Mouse (Mus musculus): Measurements from ENCODE around the gene 2310030G06Rik. TPM values are rescaled to one million over a fixed set of nuclear protein-coding genes. Genes with fewer than 3 reads are reported as not detected.
A peak's percentile ranks its signal among the peaks of the same experiment; 100 is the strongest.

The 2310030G06Rik gene
- polyA plus RNA-seq, 1 experiment from 2014 or later: 1.6 TPM

GRCm38 (mm10) chr9:50722451-50722911 lies 23.9 kb downstream of the 2310030G06Rik start:
- H3K4me2 ChIP-seq: peak overlapping the region; percentile 8; the same call in 1 of the 2 replicates
- H3K4me1 ChIP-seq: peaks cover 50% of the 10 kb centered on the region
- peak overlapping the region; percentile 56; the same call in 1 of the 2 replicates for H3K27ac ChIP-seq
- H3K9me3 ChIP-seq: no peaks in the 10 kb centered on the region
- ATAC-seq (ENCODE audit: low FRiP score): no peak
- no peaks in the 10 kb centered on the region for H3K27me3 ChIP-seq
- WGBS: 58% methylated on average over 8 of the region's 8 CpGs
- H3K9ac ChIP-seq: no peak overlapping the region
- H3K4me3 ChIP-seq (replicated peaks): no peak overlapping the region
- H3K36me3 ChIP-seq (replicated peaks): no peaks in the 10 kb centered on the region

- Histone ChIP-seq H3K9ac (no peak overlapping the region), H3K4me1 (peaks cover 36% of the 10 kb centered on the region), H3K27ac (no peak overlapping the region), H3K27me3 (no peaks in the 10 kb centered on the region), H3K36me3 (replicated peaks) (no peaks in the 10 kb centered on the region), H3K4me3 (replicated peaks) (no peak overlapping the region), H3K4me2 (no peak overlapping the region), H3K9me3 (no peaks in the 10 kb centered on the region)
- ATAC-seq (ENCODE audit: low FRiP score): no peak
- WGBS: 53% methylated on average over 12 of the region's 12 CpGs
Observed at GRCm38 (mm10) chr9:50721061-50721460, 25.3 kb downstream of the 2310030G06Rik start.

DNA sequence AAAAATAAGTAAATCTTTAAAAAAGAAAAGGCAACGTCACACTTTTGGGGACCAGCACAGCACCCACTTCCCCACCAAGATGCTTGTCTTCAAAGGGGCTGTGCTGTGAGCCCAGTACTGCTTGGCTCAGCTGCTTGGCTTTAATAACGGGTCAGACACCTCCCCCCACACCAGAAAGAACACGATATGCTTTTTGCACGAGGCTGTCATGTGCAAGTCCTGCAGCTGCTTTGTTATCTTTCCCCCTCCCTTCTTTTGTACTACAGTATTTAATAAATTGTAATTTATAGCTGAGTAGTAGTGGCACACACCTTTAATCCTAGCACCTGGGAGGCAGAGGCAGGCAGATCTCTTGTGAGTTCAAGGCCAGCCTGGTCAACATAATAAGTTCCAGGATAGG lies 27.5 kb downstream of the 2310030G06Rik start:
- no peak overlapping the region for H3K4me2 ChIP-seq
- no peak overlapping the region for H3K9ac ChIP-seq
- H3K36me3 ChIP-seq (replicated peaks): no peaks in the 10 kb centered on the region
- no peaks in the 10 kb centered on the region for H3K27me3 ChIP-seq
- H3K4me1 ChIP-seq: peaks cover 20% of the 10 kb centered on the region
- no peak for ATAC-seq (ENCODE audit: low FRiP score)
- 81% methylated on average over 4 of the region's 4 CpGs for WGBS
- H3K27ac ChIP-seq: no peak overlapping the region
- no peak overlapping the region for H3K4me3 ChIP-seq (replicated peaks)
- no peaks in the 10 kb centered on the region for H3K9me3 ChIP-seq

DNA sequence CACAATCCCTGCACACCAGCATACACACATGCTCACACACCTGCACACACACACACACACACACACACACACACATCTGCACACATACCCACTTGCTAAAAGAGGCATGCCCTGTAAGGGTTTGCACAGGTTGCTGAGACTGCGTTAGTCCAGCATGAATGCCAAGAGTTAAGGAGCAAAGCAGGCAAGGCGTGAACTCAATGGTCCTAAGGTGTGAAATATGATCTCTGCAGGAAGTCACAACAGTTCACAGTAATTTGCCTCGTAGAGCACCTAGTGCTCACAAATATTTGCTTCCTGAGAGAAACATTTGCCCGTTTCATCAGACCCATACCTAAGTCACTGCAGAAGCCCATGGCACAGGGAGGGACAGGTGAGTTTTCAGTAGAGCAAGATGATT lies 32.1 kb downstream of the 2310030G06Rik start:
- Histone ChIP-seq H3K4me1 (no peaks in the 10 kb centered on the region), H3K36me3 (replicated peaks) (0 out of 2 replicates have a peak, but pooled peaks cover 6% of the 10 kb centered on the region), H3K9ac (no peak overlapping the region), H3K27ac (no peak overlapping the region), H3K9me3 (no peaks in the 10 kb centered on the region), H3K4me3 (replicated peaks) (no peak overlapping the region), H3K4me2 (no peak overlapping the region), H3K27me3 (no peaks in the 10 kb centered on the region)
- no peak for ATAC-seq (ENCODE audit: low FRiP score)
- WGBS: 61% methylated on average over 4 of the region's 4 CpGs

DNA sequence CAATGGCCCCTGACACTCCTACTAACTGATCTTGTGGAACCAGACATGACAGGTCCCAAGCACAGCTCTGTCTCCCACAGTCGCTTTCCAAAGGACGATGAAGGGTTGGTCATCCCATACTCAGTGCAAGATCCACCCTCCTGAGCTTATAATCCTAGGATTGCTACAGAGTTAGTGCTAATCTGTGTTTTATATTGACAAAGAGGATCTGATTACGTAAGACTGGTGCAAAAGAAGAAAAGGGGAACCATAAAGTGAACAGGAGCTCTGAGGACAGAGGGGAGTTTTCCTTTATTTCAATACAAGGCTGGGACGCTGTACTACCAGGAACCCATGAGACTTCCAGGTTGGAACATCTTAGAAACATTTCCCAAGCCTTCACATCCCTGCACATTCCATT lies 35.0 kb downstream of the 2310030G06Rik start:
- 0 out of 2 replicates have a peak, but pooled peaks cover 6% of the 10 kb centered on the region for H3K36me3 ChIP-seq (replicated peaks)
- H3K27me3 ChIP-seq: no peaks in the 10 kb centered on the region
- WGBS: 88% methylated on average over 4 of the region's 4 CpGs
- no peak overlapping the region for H3K27ac ChIP-seq
- H3K9ac ChIP-seq: no peak overlapping the region
- no peaks in the 10 kb centered on the region for H3K4me1 ChIP-seq
- H3K4me2 ChIP-seq: no peak overlapping the region
- ATAC-seq (ENCODE audit: low FRiP score): no peak
- no peaks in the 10 kb centered on the region for H3K9me3 ChIP-seq
- no peak overlapping the region for H3K4me3 ChIP-seq (replicated peaks)

GRCm38 (mm10) chr9:50709108-50709507 lies 37.2 kb downstream of the 2310030G06Rik start:
- Histone ChIP-seq H3K36me3 (replicated peaks) (0 out of 2 replicates have a peak, but pooled peaks cover 6% of the 10 kb centered on the region), H3K27ac (no peak overlapping the region), H3K4me3 (replicated peaks) (no peak overlapping the region), H3K27me3 (no peaks in the 10 kb centered on the region), H3K9ac (no peak overlapping the region), H3K4me2 (no peak overlapping the region), H3K4me1 (peaks cover 3% of the 10 kb centered on the region; the same call in 1 of the 2 replicates), H3K9me3 (no peaks in the 10 kb centered on the region)
- no peak for ATAC-seq (ENCODE audit: low FRiP score)
- WGBS: 28% methylated on average over 2 of the region's 2 CpGs

DNA sequence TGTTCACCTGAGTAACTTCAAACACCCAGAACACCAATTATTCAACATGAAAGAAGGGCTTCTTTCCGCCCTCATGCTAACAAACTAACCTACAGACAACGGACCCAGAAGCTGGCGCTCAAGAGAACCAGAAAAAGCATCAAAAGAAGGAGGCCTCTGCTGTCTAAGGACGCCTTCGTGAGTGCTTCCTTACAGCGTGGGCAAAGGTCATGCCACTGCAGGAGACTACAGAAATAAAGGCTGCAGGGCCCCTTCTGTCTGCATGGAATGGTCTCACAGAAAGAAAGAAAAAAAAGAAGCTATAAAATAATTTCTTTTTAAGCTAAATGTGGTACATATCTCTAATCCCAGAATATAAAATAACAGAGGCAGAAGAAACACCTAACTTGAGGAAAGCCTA lies 41.4 kb downstream of the 2310030G06Rik start:
- Histone ChIP-seq H3K4me1 (peaks cover 3% of the 10 kb centered on the region; the same call in 1 of the 2 replicates), H3K36me3 (replicated peaks) (peaks cover 9% of the 10 kb centered on the region; the same call in 1 of the 2 replicates), H3K27me3 (peaks cover 18% of the 10 kb centered on the region), H3K4me3 (replicated peaks) (no peak overlapping the region), H3K4me2 (no peak overlapping the region), H3K9me3 (no peaks in the 10 kb centered on the region), H3K9ac (no peak overlapping the region), H3K27ac (no peak overlapping the region)
- ATAC-seq (ENCODE audit: low FRiP score): no peak
- 46% methylated on average over 6 of the region's 6 CpGs for WGBS

DNA sequence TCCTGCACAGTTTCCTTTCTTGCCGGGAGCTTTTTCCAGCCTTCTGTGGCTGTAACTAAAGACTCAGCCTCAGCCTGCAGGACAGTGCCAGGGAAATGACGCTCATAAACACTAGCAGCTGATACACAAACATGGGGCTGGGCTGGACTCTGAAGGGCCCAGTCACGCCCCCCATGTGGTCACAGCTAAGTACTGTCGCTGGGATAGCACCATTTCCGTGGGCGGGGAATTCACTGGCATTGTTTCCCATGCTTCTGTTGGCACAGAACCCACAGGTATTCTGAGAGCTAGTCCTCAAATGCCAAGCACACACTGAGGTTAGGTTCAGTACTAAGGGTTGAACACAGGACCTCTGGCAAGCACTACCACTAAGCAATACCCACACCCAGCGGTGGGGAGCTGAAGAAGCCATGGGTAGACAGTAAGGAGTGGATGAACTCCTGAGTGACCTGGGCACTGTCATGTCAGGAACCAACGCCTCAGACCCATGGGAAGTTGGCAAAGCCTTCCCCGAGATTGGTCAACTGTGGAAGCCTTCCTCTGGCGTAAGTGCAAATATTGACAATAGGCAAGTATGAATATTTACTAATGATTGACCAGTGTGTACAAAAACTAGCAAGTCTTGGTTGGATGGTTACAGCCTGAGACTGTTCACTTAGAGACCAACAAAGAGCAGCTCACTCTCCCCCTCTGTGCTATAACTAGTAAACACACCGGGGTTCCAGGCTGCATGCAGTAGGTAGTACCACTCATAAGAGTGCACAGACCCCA lies 45.2 kb downstream of the 2310030G06Rik start:
- peaks cover 9% of the 10 kb centered on the region; the same call in 1 of the 2 replicates for H3K36me3 ChIP-seq (replicated peaks)
- 67% methylated on average over 11 of the region's 11 CpGs for WGBS
- no peak for ATAC-seq (ENCODE audit: low FRiP score)

GRCm38 (mm10) chr9:50698418-50699409 lies 47.6 kb downstream of the 2310030G06Rik start:
- peak; percentile 52 for ATAC-seq (ENCODE audit: low FRiP score)
- under 1% methylated on average over 70 of the region's 70 CpGs for WGBS

More for the DNA sequence above, 45.2 kb downstream of the 2310030G06Rik start:
- H3K27me3 ChIP-seq: peaks cover 32% of the 10 kb centered on the region
- H3K27ac ChIP-seq: no peak overlapping the region
- H3K4me1 ChIP-seq: peaks cover 35% of the 10 kb centered on the region
- no peak overlapping the region for H3K9ac ChIP-seq
- H3K4me2 ChIP-seq: no peak overlapping the region
- H3K4me3 ChIP-seq (replicated peaks): no peak overlapping the region
- no peaks in the 10 kb centered on the region for H3K9me3 ChIP-seq

GRCm38 (mm10) chr9:50697706-50698041 lies 48.7 kb downstream of the 2310030G06Rik start:
- Histone ChIP-seq H3K4me2 (peak overlapping the region; percentile 100), H3K27ac (peak overlapping the region; percentile 61; the same call in 1 of the 2 replicates), H3K36me3 (replicated peaks) (peaks cover 9% of the 10 kb centered on the region; the same call in 1 of the 2 replicates), H3K4me1 (peaks cover 45% of the 10 kb centered on the region), H3K4me3 (replicated peaks) (peak overlapping the region; percentile 27), H3K27me3 (peaks cover 32% of the 10 kb centered on the region), H3K9ac (peak overlapping the region; percentile 56), H3K9me3 (no peaks in the 10 kb centered on the region)
- under 1% methylated on average over 12 of the region's 12 CpGs for WGBS
- peak; percentile 66 for ATAC-seq (ENCODE audit: low FRiP score)

More at GRCm38 (mm10) chr9:50698418-50699409, 47.6 kb downstream of the 2310030G06Rik start:
- Histone ChIP-seq H3K9me3 (no peaks in the 10 kb centered on the region), H3K4me3 (replicated peaks) (peak overlapping the region; percentile 60), H3K36me3 (replicated peaks) (peaks cover 9% of the 10 kb centered on the region; the same call in 1 of the 2 replicates), H3K4me1 (peaks cover 35% of the 10 kb centered on the region), H3K27ac (no peak overlapping the region), H3K9ac (peak overlapping the region; percentile 75), H3K27me3 (peaks cover 32% of the 10 kb centered on the region), H3K4me2 (peak overlapping the region; percentile 100)

DNA sequence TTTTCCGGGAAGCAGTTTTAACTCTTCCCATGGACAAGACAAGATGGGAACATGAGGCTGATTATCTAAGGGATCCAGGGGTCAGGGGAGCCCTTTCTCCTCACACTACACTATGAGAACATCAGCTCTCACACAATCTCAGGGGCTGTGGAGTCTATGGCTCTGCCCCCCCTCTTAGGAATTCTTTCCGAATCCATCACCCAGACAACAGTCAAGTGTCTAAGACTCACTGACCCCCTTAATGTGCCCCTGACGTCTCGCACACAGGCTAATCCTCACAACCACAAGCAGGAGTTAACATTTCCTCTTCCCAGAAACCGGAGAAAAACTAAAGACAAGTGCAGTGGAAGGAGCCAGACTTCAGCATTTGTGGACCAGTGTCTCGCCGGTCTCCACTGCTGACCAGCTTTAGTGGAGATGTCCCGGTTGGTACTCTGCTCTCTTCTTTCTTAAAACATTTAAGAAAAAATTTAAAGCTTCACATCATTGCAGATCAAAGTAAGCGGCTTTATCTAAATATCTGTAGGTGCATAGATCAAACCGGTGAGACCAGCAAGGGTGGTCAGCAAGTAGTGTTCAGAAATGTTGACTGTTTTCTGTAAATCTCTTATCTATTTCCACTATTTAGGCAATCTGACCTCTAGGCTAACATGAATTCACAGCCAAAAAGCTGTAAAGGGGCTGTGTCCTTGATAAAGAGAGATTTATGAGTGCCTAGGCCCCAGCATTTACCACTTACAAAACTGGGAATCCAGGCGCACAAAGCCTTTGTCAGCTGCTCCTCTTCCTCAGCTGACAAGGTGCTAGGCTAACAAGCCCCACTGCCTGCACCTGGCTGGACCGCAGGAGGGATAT lies 49.3 kb downstream of the 2310030G06Rik start:
- Histone ChIP-seq H3K4me1 (peaks cover 49% of the 10 kb centered on the region), H3K27ac (peak overlapping the region; percentile 61; the same call in 1 of the 2 replicates), H3K9me3 (no peaks in the 10 kb centered on the region), H3K4me3 (replicated peaks) (peak overlapping the region; percentile 27), H3K36me3 (replicated peaks) (peaks cover 9% of the 10 kb centered on the region; the same call in 1 of the 2 replicates), H3K4me2 (peak overlapping the region; percentile 100), H3K27me3 (peaks cover 32% of the 10 kb centered on the region), H3K9ac (peak overlapping the region; percentile 56)
- no peak for ATAC-seq (ENCODE audit: low FRiP score)
- WGBS: 37% methylated on average over 12 of the region's 12 CpGs
